Mouse (Mus musculus) T-helper 17 cell (primary cell): ENCODE results near the gene Opcml.

ENCODE experiments used
- in situ Hi-C, 2 experiments: fragments of 300-600 bp; cut with MboI, MseI; formaldehyde crosslinking; loops; 1 replicate in 1 of 2; 2 replicates in 1 of 2; pipeline ENCODE4 v1.15.1; 2025; ENCODE audit warnings: high pct_unique_total_duplicates in 2 of 2

The Opcml gene

GRCm38 (mm10) chr9:28499841-28500794 lies 709.5 kb downstream of the Opcml start:
- in situ Hi-C loops, result no loop called here

- in situ Hi-C loops, result no loop called here
Measured at GRCm38 (mm10) chr9:28513905-28514304, 723.3 kb downstream of the Opcml start.

GRCm38 (mm10) chr9:28533191-28533590 lies 742.6 kb downstream of the Opcml start:
- in situ Hi-C loops, result no loop called here

GRCm38 (mm10) chr9:28535006-28535405 lies 744.4 kb downstream of the Opcml start:
- in situ Hi-C loops, result no loop called here

GRCm38 (mm10) chr9:28536637-28537036 lies 746.1 kb downstream of the Opcml start:
- in situ Hi-C loops, result no loop called here

- in situ Hi-C loops, result no loop called here
Measured at GRCm38 (mm10) chr9:28548189-28548588, 757.6 kb downstream of the Opcml start.

GRCm38 (mm10) chr9:28552387-28553182 lies 762.0 kb downstream of the Opcml start:
- in situ Hi-C loops, result no loop called here

- in situ Hi-C loops, result no loop called here
Measured at GRCm38 (mm10) chr9:28558628-28559027, 768.1 kb downstream of the Opcml start.

- in situ Hi-C loops, result no loop called here
Measured at GRCm38 (mm10) chr9:28561761-28562160, 771.2 kb downstream of the Opcml start.

GRCm38 (mm10) chr9:28563066-28563683 lies 772.6 kb downstream of the Opcml start:
- in situ Hi-C loops, result no loop called here

GRCm38 (mm10) chr9:28569041-28569522 lies 778.5 kb downstream of the Opcml start:
- in situ Hi-C loops, result no loop called here

- in situ Hi-C loops, result no loop called here
Measured at GRCm38 (mm10) chr9:28569776-28570175, 779.2 kb downstream of the Opcml start.

GRCm38 (mm10) chr9:28571682-28572081 lies 781.1 kb downstream of the Opcml start:
- in situ Hi-C loops, result no loop called here

- in situ Hi-C loops, result no loop called here
Measured at GRCm38 (mm10) chr9:28572136-28572774, 781.7 kb downstream of the Opcml start.

- in situ Hi-C loops, result no loop called here
Measured at GRCm38 (mm10) chr9:28578730-28579129, 788.2 kb downstream of the Opcml start.

GRCm38 (mm10) chr9:28587253-28587652 lies 796.7 kb downstream of the Opcml start:
- in situ Hi-C loops, result no loop called here

- in situ Hi-C loops, result no loop called here
Measured at GRCm38 (mm10) chr9:28587857-28588388, 797.3 kb downstream of the Opcml start.

GRCm38 (mm10) chr9:28588488-28588887 lies 797.9 kb downstream of the Opcml start:
- in situ Hi-C loops, result no loop called here

- in situ Hi-C loops, result no loop called here
Measured at GRCm38 (mm10) chr9:28592208-28592607, 801.6 kb downstream of the Opcml start.

GRCm38 (mm10) chr9:28595062-28595461 lies 804.5 kb downstream of the Opcml start:
- in situ Hi-C loops, result no loop called here

- in situ Hi-C loops, result no loop called here
Measured at GRCm38 (mm10) chr9:28605561-28605960, 815.0 kb downstream of the Opcml start.
